Mouse (Mus musculus): ENCODE data around the gene Urb2.

GRCm38 (mm10) chr8:124052110-124052509, 30.8 kb downstream of the Urb2 start:
- no peak for TF ChIP-seq EP300 (IDR thresholded peaks at IDR 0.05)
- TF ChIP-seq CTCF (IDR thresholded peaks at IDR 0.05), result peak; percentile 99

All from lung, postnatal 0 days (tissue).